Mouse (Mus musculus) bone marrow macrophage, adult 2 months (primary cell): ENCODE data around the gene Csf2rb2. TPM values are rescaled to one million over a fixed set of nuclear protein-coding genes. Genes with fewer than 3 reads are reported as not detected.
"Not testable (repeated sequence)": the region's sequence is repeated elsewhere in the genome, so short reads cannot be mapped to it uniquely, and the experiment has no call there.

Experiments used
- H3K27ac ChIP-seq: 2 replicates; pipeline ENCODE4 v1.5.1; 2012; ENCODE audit warnings: low read depth, low read length; ENCODE audit not compliant: insufficient read depth
- H3K4me1 ChIP-seq: 2 replicates; pipeline ENCODE4 v1.6.1; 2012; ENCODE audit warnings: low read length; ENCODE audit not compliant: control insufficient read depth, insufficient read depth
- H3K4me3 ChIP-seq: 2 replicates; pipeline ENCODE4 v1.5.1; 2012; ENCODE audit warnings: mild to moderate bottlenecking, low read length, moderate library complexity; ENCODE audit not compliant: insufficient read depth
- CTCF ChIP-seq: IDR thresholded peaks from 2 replicates; pipeline ENCODE4 v1.5.1; 2012; ENCODE audit warnings: low read depth, mild to moderate bottlenecking, low read length, moderate library complexity
- POLR2A ChIP-seq: IDR thresholded peaks from 2 replicates; pipeline ENCODE4 v1.6.1; 2012; ENCODE audit warnings: mild to moderate bottlenecking, low read depth, low read length, borderline replicate concordance
- polyA plus RNA-seq: library from polyadenylated mRNA; stranded (reverse); fragments of >200 nt; gene quantifications from 2 replicates; pipeline ENCODE4 v1.2.4, GENCODE M21; 2012; ENCODE audit not compliant: missing spikeins, insufficient read depth, insufficient read length

The Csf2rb2 gene
- polyA plus RNA-seq, 1 experiment = 71.4 TPM

- Histone ChIP-seq H3K4me3 (no peak overlapping the region), H3K27ac (no peak overlapping the region), H3K4me1 (peaks cover 15% of the 10 kb centered on the region)
- TF ChIP-seq POLR2A (no peak), CTCF (no peak)
Measured at GRCm38 (mm10) chr15:78310971-78311370, 5.5 kb upstream of the Csf2rb2 start.

GRCm38 (mm10) chr15:78309865-78310264 is 4.3 kb upstream of the Csf2rb2 start:
- Histone ChIP-seq H3K27ac (no peak overlapping the region), H3K4me1 (peaks cover 19% of the 10 kb centered on the region), H3K4me3 (no peak overlapping the region)
- no peak for TF ChIP-seq CTCF
- TF ChIP-seq POLR2A = no peak

GRCm38 (mm10) chr15:78303665-78304233 is 1.8 kb downstream of the Csf2rb2 start:
- H3K4me1 ChIP-seq = peaks cover 57% of the 10 kb centered on the region
- peak overlapping the region; percentile 13 for H3K4me3 ChIP-seq
- TF ChIP-seq POLR2A (no peak), CTCF (no peak)
- H3K27ac ChIP-seq = no peak overlapping the region

GRCm38 (mm10) chr15:78302718-78303117 is 2.8 kb downstream of the Csf2rb2 start:
- TF ChIP-seq CTCF (no peak), POLR2A (no peak)
- peak overlapping the region; percentile 16; the same call in 1 of the 2 replicates for H3K4me3 ChIP-seq
- H3K27ac ChIP-seq = no peak overlapping the region
- peaks cover 67% of the 10 kb centered on the region for H3K4me1 ChIP-seq

- TF ChIP-seq CTCF = no peak
- no peak for TF ChIP-seq POLR2A
- Histone ChIP-seq H3K4me1 (peaks cover 57% of the 10 kb centered on the region), H3K4me3 (no peak overlapping the region), H3K27ac (peak overlapping the region; percentile 84)
Measured at GRCm38 (mm10) chr15:78300773-78301172, 4.7 kb downstream of the Csf2rb2 start.

GRCm38 (mm10) chr15:78299641-78300040 is 5.9 kb downstream of the Csf2rb2 start:
- TF ChIP-seq CTCF = no peak
- no peak for TF ChIP-seq POLR2A
- Histone ChIP-seq H3K4me3 (no peak overlapping the region), H3K27ac (peak overlapping the region; percentile 84), H3K4me1 (peaks cover 55% of the 10 kb centered on the region)

GRCm38 (mm10) chr15:78298558-78298957 is 7.0 kb downstream of the Csf2rb2 start:
- peaks cover 50% of the 10 kb centered on the region for H3K4me1 ChIP-seq
- no peak overlapping the region for H3K4me3 ChIP-seq
- H3K27ac ChIP-seq = peak overlapping the region; percentile 75
- TF ChIP-seq POLR2A (no peak), CTCF (no peak)

- Histone ChIP-seq H3K4me3 (no peak overlapping the region), H3K4me1 (peaks cover 19% of the 10 kb centered on the region), H3K27ac (no peak overlapping the region)
- TF ChIP-seq CTCF = no peak
- no peak for TF ChIP-seq POLR2A
Measured at GRCm38 (mm10) chr15:78293716-78294115, 11.8 kb downstream of the Csf2rb2 start.

GRCm38 (mm10) chr15:78293228-78293627 is 12.3 kb downstream of the Csf2rb2 start:
- peaks cover 14% of the 10 kb centered on the region for H3K4me1 ChIP-seq
- H3K4me3 ChIP-seq, H3K27ac ChIP-seq: not testable (repeated sequence)

- not testable (repeated sequence) for H3K4me3 ChIP-seq, H3K4me1 ChIP-seq, H3K27ac ChIP-seq
Measured at GRCm38 (mm10) chr15:78289775-78290174, 15.7 kb downstream of the Csf2rb2 start.

- Histone ChIP-seq H3K4me3 (no peak overlapping the region), H3K4me1 (no peaks in the 10 kb centered on the region), H3K27ac (no peak overlapping the region)
- TF ChIP-seq CTCF (no peak), POLR2A (no peak)
Measured at GRCm38 (mm10) chr15:78287941-78288340, 17.6 kb downstream of the Csf2rb2 start.
